Mouse (Mus musculus): ENCODE data around the gene Acsl5.

Gene Acsl5

GRCm38 (mm10) chr19:55241186-55241645 is 10.5 kb upstream of the Acsl5 start, which contains the start of gene Gucy2g:
Gene Gucy2g, minus strand, starts transcription at chr19:55241236.
- DNase-seq (ENCODE audit: low read depth): no peak

- DNase-seq (ENCODE audit: low read depth): no peak
These were observed 6.9 kb upstream of the Acsl5 start for GRCm38 (mm10) chr19:55244791-55245231.

GRCm38 (mm10) chr19:55247563-55247962 is 4.2 kb upstream of the Acsl5 start:
- no peak for DNase-seq (ENCODE audit: low read depth)

DNA sequence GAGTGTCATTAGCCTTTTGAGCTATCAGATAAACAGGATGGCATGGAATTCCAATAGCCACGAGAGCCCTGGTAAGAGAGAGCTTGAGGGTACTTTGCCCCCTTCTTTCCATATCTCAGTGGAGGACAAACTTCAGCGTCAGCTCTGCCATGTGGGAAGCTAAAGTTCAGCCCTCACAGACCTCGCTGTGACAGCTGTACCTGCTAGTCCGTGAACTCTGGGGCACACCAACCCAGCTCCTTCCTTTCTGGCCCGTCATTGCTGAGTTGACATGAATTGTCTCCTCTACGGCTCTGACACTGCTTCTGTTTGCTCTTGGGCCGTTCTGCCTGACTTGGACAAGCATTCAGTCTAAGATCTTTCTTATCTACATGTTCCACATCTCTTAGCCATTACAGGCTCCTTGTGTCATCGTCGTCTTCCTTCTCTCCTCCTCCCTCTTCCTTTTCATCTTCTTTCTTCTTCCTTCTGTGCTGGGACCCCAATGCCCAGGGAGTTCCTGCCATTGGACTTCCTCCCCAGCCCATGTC is 3.7 kb upstream of the Acsl5 start:
- no peak for DNase-seq (ENCODE audit: low read depth)

- DNase-seq (ENCODE audit: low read depth): no peak
These were observed 1.3 kb upstream of the Acsl5 start for GRCm38 (mm10) chr19:55250451-55250850.

DNA sequence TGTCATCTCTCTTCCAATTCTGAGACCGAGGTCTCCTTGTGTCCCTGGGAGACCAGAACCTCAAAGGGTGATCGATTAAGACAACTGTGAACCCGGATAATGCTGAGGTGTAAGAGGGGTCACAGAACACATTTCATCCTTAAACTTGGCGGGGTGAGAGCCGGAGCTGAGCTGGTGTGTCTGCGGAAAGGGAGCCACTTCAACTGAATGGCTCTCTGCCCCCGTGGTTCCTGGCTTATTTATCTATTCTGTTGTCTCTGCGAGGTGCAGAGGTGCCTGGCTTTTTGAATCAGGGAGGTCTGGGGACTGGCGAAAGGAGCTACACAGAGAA is 1.5 kb downstream of the Acsl5 start:
- no peak for DNase-seq (ENCODE audit: low read depth)

GRCm38 (mm10) chr19:55253570-55254441 is 2.1 kb downstream of the Acsl5 start:
- DNase-seq (ENCODE audit: low read depth): peak; percentile 77

DNA sequence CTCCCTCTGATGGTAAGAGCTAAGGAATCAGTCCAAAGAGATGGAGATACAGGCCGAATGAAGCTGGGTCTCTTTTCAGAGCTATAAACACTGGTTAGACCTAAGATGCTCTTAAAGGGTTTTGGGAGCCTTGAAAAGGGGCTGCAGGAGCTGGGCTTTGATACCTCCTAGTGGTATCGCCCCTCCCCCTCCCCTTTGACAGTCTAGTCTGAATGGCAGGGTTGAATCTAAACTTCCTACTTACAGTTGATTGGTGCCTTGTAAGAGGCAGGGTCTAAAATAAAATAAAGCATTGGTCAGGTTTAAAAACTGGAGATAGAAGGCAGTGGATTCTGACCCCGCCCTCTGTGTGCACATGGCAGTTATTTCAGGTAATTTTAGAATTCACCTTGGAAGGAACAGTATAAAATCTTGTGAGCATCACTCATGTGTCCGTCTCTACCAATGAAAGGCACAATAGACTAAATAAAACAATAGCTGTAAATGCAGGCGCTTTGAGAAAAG is 2.8 kb downstream of the Acsl5 start:
- peak; percentile 73 for DNase-seq (ENCODE audit: low read depth)

DNA sequence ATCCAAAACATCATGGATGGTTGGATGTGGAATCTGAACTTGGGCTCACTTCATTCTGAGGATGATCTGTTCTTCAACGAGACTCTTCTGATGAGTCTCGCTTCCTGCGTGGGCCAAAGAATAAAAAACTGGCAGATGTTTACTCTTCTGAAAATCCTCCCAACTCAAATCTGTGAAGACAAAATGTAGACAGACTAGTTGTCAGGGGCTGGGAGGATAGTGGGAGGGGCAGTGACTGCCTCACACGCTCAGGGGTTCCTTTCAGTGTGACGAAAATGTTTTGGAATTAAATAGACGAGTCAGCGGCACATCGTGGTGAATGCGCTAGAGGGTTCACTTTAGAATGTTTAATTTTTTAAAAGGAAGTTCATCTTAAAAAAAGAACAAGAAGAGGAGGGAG is 4.4 kb downstream of the Acsl5 start:
- DNase-seq (ENCODE audit: low read depth): no peak

DNA sequence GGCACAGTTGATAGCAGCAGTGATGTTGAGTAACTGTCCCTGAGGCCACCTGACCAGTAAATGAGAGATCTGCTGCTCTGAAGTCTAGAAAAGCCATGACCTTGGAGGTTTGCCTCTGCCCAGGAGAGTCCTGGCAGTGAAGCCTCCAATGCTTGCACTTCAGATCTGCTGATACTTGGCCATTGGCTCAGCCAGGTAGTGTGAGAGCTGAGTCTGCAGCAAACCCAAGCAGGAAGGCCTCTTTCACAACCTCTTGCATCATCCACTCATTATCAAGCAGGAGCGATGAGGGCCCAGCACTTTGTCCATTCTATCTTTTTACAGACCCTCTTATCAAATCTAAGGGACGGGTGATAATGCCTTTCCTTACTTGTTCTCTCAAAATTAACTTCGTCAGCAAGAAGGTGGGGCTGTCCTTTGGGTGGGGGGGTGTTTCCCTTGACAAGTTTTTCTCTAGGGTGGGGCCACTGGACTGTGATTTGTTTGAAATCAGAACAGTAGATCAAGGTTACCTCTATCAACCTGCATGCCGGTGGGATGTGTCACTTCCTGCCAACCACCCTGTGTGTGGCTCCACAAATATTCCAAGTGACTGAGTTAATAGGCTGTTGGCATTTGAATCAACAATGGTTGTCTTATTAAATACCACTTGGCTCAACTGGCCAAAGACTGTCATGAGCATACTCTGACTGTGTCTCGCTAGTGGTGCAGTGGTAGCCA is 6.1 kb downstream of the Acsl5 start:
- no peak for DNase-seq (ENCODE audit: low read depth)

GRCm38 (mm10) chr19:55258514-55258913 is 6.8 kb downstream of the Acsl5 start:
- no peak for DNase-seq (ENCODE audit: low read depth)

DNA sequence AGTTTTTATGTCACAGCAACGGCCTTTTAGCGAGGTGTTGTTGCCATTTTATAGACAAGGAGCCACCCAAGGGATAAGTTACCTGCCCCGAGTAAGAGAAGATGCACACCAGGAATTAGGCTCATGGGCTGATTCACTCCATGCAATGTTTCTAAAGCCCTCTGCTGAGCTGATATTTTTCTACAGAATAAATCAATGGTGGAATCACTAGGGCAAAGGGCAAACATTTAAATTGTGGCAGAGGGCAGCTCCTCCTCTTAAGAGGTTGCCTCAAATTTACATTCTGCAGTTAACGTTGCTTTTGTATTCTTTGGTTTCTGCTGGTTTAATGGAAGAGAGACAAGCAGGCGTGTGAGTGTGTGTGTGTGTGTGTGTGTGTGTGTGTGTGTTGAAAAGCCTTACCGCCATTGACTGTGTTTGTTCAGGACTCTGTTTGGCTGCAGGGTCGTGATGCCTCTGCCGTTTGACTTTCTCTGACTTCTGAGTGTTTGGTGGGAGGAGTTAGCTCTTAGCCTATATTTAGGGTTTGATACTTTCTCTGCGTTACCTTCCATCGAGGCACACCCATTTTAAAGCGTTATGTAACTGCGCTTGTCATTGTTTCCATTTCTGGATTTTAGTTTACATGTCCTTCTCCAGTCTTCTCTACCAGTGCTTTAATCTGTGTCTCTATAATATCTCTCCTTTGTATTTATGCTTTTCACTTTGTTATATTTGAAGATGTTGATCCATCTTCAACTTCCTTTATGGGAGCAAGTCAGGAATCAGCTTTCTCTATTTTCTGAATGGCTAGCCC is 8.8 kb downstream of the Acsl5 start:
- no peak for DNase-seq (ENCODE audit: low read depth)

DNA sequence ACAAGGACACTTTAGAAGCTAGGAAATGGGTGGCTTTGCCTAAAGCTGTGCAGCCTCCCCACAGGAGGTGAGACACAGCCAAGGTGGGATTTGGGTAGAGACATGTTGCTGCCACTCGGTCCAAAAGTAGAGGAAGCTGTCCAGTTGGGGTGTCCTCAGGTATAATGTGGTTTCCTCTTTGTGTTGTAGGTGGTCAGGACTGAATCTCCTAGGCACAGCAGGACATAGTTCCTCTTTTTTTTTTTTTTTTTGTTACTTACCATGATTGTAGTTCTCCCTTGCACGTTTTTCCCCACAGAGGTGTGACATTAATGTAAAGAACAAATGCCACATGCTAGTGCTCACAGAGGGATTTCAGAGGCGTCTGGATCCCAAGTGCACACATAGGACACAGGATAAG is 13.5 kb downstream of the Acsl5 start:
- DNase-seq (ENCODE audit: low read depth): no peak

DNA sequence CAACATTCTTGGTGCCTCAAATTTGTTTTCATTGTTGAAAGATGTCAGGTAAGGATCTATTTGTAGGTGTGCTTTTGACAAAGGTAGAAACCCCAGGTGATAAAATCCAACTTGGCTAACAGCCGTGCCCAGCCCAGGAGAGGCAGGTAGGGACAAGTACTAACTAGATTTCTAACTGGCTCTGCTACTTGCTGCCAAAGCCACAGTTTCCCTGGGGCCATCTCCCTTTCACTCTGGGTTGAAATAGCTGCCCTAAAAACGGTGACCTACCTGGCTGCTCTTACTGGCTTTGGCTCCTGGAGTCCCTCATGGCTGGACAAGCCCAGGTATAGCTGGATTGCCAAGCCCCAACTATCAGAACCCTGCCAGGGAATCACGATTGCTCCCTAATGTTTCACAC is 15.0 kb downstream of the Acsl5 start:
- DNase-seq (ENCODE audit: low read depth): no peak

DNA sequence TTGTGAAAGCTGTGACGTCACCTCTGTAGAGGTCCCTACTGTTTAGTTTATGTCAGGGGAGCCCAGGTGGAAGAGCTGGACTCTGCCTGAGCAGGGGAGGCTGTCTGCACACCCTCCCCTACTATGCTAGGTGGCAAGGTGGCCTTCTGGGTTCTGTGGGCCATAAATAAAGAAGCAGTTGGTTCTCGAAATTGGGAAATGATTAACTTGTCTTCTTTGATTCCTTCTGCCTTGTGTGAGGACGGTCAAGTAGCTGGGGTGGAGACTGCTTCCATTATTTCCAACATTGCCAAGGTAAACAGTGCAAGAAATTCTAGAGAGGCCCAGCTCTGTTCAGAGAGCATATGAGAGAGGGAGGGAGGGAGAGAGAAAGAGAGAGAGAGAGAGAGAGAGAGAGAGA is 16.4 kb downstream of the Acsl5 start:
- DNase-seq (ENCODE audit: low read depth): no peak

- DNase-seq (ENCODE audit: low read depth): no peak
These were observed 17.3 kb downstream of the Acsl5 start for GRCm38 (mm10) chr19:55269051-55269450.

DNA sequence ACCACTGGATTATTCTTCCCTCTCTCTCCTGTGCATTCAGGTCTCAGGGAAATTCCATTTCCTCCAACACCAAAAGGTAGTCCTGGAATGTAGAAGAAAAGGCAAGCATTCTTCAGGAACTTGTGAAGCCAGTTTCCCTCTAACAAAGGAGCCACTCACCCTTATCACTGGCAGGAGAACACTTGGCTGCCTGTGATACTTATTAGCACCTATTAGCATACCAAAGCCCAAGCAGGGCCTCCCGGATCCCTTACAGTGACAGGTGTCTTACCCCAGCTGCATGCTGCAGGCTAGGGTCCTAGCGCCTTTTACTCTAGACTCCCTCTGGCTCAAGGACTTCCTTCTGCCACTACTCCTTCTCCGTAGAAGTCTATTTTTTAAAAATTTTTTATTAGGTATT is 19.7 kb downstream of the Acsl5 start:
- no peak for DNase-seq (ENCODE audit: low read depth)

- no peak for DNase-seq (ENCODE audit: low read depth)
These were observed 21.6 kb downstream of the Acsl5 start for GRCm38 (mm10) chr19:55273340-55273739.

GRCm38 (mm10) chr19:55276100-55276499 is 24.4 kb downstream of the Acsl5 start:
- no peak for DNase-seq (ENCODE audit: low read depth)

DNA sequence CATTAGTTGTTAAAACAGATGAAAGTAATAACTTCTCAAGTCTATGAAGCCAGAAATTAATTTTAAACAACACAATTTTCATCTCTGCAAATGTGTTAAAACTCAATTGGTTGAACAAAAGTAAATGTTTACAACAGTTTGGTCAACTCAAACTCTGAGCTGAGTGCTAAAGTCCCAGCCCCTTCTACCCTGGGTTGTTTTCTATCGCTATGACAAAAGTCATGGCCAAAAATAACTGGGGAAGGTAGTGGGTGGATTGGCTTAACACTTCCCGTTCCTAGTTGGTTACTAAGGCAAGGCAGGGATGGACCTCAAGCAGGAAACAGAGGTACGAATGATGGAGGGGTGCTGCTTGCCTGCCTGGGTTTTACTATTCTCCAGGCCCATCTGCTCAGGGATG is 25.0 kb downstream of the Acsl5 start:
- DNase-seq (ENCODE audit: low read depth): no peak

DNA sequence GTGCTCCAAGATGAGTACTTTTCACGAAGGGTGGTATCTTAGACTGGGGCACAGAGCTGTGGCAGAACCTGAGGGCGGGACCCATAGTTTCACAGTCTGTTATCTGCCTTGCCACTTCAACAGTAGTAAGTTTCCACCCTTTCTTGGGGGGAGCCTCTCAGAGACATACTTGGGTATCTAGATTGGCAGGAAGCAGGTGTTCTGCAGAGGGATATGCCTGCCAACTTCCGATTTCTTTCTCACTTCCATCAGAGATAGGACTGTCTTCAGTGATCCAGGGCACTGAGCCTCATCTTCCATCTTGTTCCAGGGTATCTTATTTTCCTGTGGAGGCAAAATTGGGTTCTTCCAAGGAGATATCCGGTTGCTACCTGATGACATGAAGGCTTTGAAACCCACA is 32.4 kb downstream of the Acsl5 start:
- DNase-seq (ENCODE audit: low read depth): no peak

GRCm38 (mm10) chr19:55286034-55286433 is 34.3 kb downstream of the Acsl5 start:
- no peak for DNase-seq (ENCODE audit: low read depth)

Data from naive thymus-derived CD4-positive, alpha-beta T cell, adult 2 months (primary cell).